Mouse (Mus musculus): ENCODE measurements around the gene Cdh22. TPM values are rescaled to one million over a fixed set of nuclear protein-coding genes. Genes with fewer than 3 reads are reported as not detected.

The Cdh22 gene
- polyA plus RNA-seq, 1 experiment from 2014 or later = 4.6 TPM

GRCm38 (mm10) chr2:165191483-165191882, 43.2 kb downstream of the Cdh22 start:
- H3K9ac ChIP-seq (ENCODE audit: low read depth, low read length) = no peak overlapping the region
- H3K9me3 ChIP-seq (ENCODE audit: control insufficient read depth, low read length) = no peaks in the 10 kb centered on the region
- no peak overlapping the region for H3K4me3 ChIP-seq (ENCODE audit: low read depth, low read length)
- no peak overlapping the region for H3K27ac ChIP-seq (ENCODE audit: low read depth, low read length)
- 48% methylated on average over 7 of the region's 7 CpGs for WGBS
- DNase-seq (ENCODE audit: low spot score) (no peak), ATAC-seq (ENCODE audit: low FRiP score) (no peak)
- peaks cover 10% of the 10 kb centered on the region for H3K4me1 ChIP-seq (replicated peaks; ENCODE audit: control insufficient read depth, insufficient read depth, low read length)
- H3K27me3 ChIP-seq (ENCODE audit: control insufficient read depth, insufficient read depth, low read length) = peaks cover 9% of the 10 kb centered on the region
- no peaks in the 10 kb centered on the region for H3K36me3 ChIP-seq (ENCODE audit: control insufficient read depth, insufficient read depth, low read length)
- no peak overlapping the region for H3K4me2 ChIP-seq (replicated peaks; ENCODE audit: low read depth, low read length)

DNA sequence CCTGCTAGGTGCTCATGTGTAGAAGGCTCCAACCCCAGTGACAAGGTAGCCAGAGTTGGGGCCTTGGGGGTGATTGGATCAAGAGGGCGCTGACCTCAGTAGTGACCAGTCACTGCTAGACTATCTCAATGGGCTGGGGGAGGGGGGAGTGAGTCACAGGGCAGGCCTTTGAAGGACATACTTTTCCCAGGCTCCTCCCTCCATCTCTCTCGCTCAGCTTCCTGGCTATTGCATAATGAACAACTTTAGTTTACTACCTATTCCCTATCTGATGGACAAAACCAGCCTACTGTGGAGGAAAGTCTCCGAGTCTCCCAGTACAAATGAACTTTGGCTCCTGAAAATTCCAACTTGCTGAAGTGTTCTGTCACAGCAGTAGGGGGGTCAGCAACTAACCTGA, 45.1 kb downstream of the Cdh22 start:
- no peak for ATAC-seq (ENCODE audit: low FRiP score)
- no peaks in the 10 kb centered on the region for H3K4me1 ChIP-seq (replicated peaks; ENCODE audit: control insufficient read depth, insufficient read depth, low read length)
- H3K36me3 ChIP-seq (ENCODE audit: control insufficient read depth, insufficient read depth, low read length) = no peaks in the 10 kb centered on the region
- no peak overlapping the region for H3K27ac ChIP-seq (ENCODE audit: low read depth, low read length)
- 61% methylated on average over 3 of the region's 3 CpGs for WGBS
- H3K9me3 ChIP-seq (ENCODE audit: control insufficient read depth, low read length) = no peaks in the 10 kb centered on the region
- H3K4me3 ChIP-seq (ENCODE audit: low read depth, low read length) = no peak overlapping the region
- no peak overlapping the region for H3K4me2 ChIP-seq (replicated peaks; ENCODE audit: low read depth, low read length)
- H3K27me3 ChIP-seq (ENCODE audit: control insufficient read depth, insufficient read depth, low read length) = peaks cover 6% of the 10 kb centered on the region
- no peak for DNase-seq (ENCODE audit: low spot score)
- no peak overlapping the region for H3K9ac ChIP-seq (ENCODE audit: low read depth, low read length)

DNA sequence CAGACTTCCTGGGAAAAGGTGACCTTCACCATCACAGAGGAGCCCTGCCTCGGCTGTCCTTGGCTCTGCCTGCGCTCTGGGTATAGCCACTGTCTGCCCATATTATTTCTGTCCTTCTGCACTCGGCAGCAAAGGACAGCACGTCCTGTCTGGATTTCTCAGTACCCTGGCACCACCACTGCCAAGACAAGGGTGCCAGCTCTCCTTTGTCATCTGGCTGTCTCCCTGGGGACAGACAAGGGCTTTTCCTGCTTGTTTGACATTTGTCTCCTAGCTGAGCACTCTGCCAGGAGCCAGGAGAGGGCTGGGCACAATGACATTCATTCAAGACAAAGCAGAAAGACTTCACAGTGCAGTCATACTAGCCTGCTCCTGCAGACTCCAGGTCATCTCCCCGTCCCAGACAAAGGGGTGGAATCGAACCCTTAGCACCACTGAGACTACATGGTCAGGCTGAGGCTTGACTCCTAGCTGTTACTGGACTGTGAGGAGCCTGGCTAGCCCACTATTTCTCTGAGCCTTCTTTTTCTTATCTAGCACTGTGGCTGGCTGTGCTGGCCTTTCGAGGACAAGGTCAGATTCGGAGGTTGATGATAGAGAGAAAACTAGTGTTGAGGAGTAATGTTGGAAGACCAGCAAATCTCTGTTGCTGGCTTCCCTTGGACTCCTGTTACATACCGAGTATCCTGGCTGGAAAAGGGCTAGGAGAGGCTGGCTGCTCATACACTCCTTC, 46.8 kb downstream of the Cdh22 start:
- H3K36me3 ChIP-seq (ENCODE audit: control insufficient read depth, insufficient read depth, low read length) = no peaks in the 10 kb centered on the region
- H3K4me3 ChIP-seq (ENCODE audit: low read depth, low read length) = no peak overlapping the region
- H3K4me1 ChIP-seq (replicated peaks; ENCODE audit: control insufficient read depth, insufficient read depth, low read length) = no peaks in the 10 kb centered on the region
- 0 out of 2 replicates have a peak, but pooled peaks cover 2% of the 10 kb centered on the region for H3K27me3 ChIP-seq (ENCODE audit: control insufficient read depth, insufficient read depth, low read length)
- no peak for DNase-seq (ENCODE audit: low spot score)
- H3K9me3 ChIP-seq (ENCODE audit: control insufficient read depth, low read length) = no peaks in the 10 kb centered on the region
- no peak overlapping the region for H3K9ac ChIP-seq (ENCODE audit: low read depth, low read length)
- no peak overlapping the region for H3K27ac ChIP-seq (ENCODE audit: low read depth, low read length)
- 77% methylated on average over 9 of the region's 9 CpGs for WGBS
- ATAC-seq (ENCODE audit: low FRiP score) = no peak
- no peak overlapping the region for H3K4me2 ChIP-seq (replicated peaks; ENCODE audit: low read depth, low read length)

DNA sequence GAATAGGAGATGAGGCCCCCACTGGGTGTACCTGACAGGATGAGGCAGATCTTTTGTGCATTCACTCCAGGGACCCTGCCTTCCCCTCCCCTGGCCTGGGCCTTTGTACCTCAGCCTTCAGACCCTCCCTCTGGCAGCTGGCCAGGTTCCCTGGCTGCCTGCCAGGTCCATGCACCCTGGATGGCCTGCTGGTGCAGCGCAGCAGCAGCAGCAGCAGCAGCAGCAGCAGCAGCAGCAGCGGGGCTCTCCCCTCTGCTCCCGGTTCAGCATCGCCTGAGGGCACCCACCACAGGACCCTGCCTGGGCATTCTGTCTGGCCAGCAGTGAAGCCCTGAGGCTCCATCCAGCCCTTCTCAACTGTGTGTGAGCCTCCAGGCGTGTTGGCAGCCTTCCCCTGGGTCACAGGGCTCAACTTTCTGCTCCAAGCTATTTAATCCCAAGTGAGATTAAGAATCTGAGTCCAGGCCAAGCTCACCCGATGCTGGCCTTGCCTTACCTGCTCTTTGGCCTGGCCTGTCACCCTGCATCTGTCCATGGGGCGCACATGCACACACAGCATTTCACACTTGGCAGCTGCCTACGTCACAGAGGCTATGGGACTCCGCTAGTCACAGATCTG, 50.5 kb downstream of the Cdh22 start:
- H3K27me3 ChIP-seq (ENCODE audit: control insufficient read depth, insufficient read depth, low read length) = peaks cover 19% of the 10 kb centered on the region
- no peak overlapping the region for H3K4me2 ChIP-seq (replicated peaks; ENCODE audit: low read depth, low read length)
- no peak overlapping the region for H3K4me3 ChIP-seq (ENCODE audit: low read depth, low read length)
- 37% methylated on average over 9 of the region's 9 CpGs for whole genome bisulfite sequencing
- DNase-seq (ENCODE audit: low spot score) (peak; percentile 77), ATAC-seq (ENCODE audit: low FRiP score) (peak; percentile 68)
- no peaks in the 10 kb centered on the region for H3K36me3 ChIP-seq (ENCODE audit: control insufficient read depth, insufficient read depth, low read length)
- H3K9ac ChIP-seq (ENCODE audit: low read depth, low read length) = no peak overlapping the region
- no peaks in the 10 kb centered on the region for H3K9me3 ChIP-seq (ENCODE audit: control insufficient read depth, low read length)
- H3K4me1 ChIP-seq (replicated peaks; ENCODE audit: control insufficient read depth, insufficient read depth, low read length) = peaks cover 7% of the 10 kb centered on the region; the same call in 1 of the 2 replicates
- no peak overlapping the region for H3K27ac ChIP-seq (ENCODE audit: low read depth, low read length)

GRCm38 (mm10) chr2:165182085-165182976, 52.3 kb downstream of the Cdh22 start:
- 68% methylated on average over 9 of the region's 11 CpGs for WGBS
- ATAC-seq (ENCODE audit: low FRiP score) (no peak; the same call in 1 of the 2 replicates), DNase-seq (ENCODE audit: low spot score) (no peak)
- Histone ChIP-seq H3K4me1 (replicated peaks; ENCODE audit: control insufficient read depth, insufficient read depth, low read length) (peaks cover 7% of the 10 kb centered on the region; the same call in 1 of the 2 replicates), H3K4me2 (replicated peaks; ENCODE audit: low read depth, low read length) (no peak overlapping the region), H3K9me3 (ENCODE audit: control insufficient read depth, low read length) (no peaks in the 10 kb centered on the region), H3K4me3 (ENCODE audit: low read depth, low read length) (no peak overlapping the region), H3K27ac (ENCODE audit: low read depth, low read length) (no peak overlapping the region), H3K36me3 (ENCODE audit: control insufficient read depth, insufficient read depth, low read length) (no peaks in the 10 kb centered on the region), H3K9ac (ENCODE audit: low read depth, low read length) (no peak overlapping the region), H3K27me3 (ENCODE audit: control insufficient read depth, insufficient read depth, low read length) (peaks cover 19% of the 10 kb centered on the region)

DNA sequence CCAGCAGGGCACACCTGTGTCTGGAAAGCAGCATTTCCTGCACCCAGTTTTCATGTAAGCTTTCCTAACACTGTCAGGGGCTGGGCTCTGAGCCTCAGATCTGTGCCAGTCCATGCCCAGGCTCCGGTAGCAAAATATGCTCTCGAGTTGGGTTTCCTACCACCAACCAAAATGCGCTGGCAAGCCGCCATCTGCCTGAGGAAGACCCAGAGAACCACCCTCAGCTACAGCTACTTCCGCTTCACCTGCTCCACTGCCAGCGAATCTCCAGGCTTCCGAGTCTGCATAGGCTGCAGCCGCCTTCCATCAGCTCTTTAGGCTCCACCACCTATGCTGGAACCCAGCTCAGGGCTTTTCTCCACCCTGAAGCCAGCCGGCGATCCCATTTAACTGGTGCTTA, 55.4 kb downstream of the Cdh22 start:
- H3K27me3 ChIP-seq (ENCODE audit: control insufficient read depth, insufficient read depth, low read length) = peaks cover 19% of the 10 kb centered on the region
- H3K4me3 ChIP-seq (ENCODE audit: low read depth, low read length) = no peak overlapping the region
- WGBS = 68% methylated on average over 10 of the region's 10 CpGs
- no peaks in the 10 kb centered on the region for H3K9me3 ChIP-seq (ENCODE audit: control insufficient read depth, low read length)
- no peak overlapping the region for H3K4me2 ChIP-seq (replicated peaks; ENCODE audit: low read depth, low read length)
- DNase-seq (ENCODE audit: low spot score) (no peak), ATAC-seq (ENCODE audit: low FRiP score) (no peak)
- no peak overlapping the region for H3K9ac ChIP-seq (ENCODE audit: low read depth, low read length)
- peaks cover 8% of the 10 kb centered on the region for H3K4me1 ChIP-seq (replicated peaks; ENCODE audit: control insufficient read depth, insufficient read depth, low read length)
- no peaks in the 10 kb centered on the region for H3K36me3 ChIP-seq (ENCODE audit: control insufficient read depth, insufficient read depth, low read length)
- no peak overlapping the region for H3K27ac ChIP-seq (ENCODE audit: low read depth, low read length)

GRCm38 (mm10) chr2:165176965-165177364, 57.7 kb downstream of the Cdh22 start:
- WGBS = 9% methylated on average over 9 of the region's 9 CpGs
- H3K4me1 ChIP-seq (replicated peaks; ENCODE audit: control insufficient read depth, insufficient read depth, low read length) = peaks cover 8% of the 10 kb centered on the region
- H3K4me2 ChIP-seq (replicated peaks; ENCODE audit: low read depth, low read length) = no peak overlapping the region
- no peak overlapping the region for H3K4me3 ChIP-seq (ENCODE audit: low read depth, low read length)
- no peaks in the 10 kb centered on the region for H3K9me3 ChIP-seq (ENCODE audit: control insufficient read depth, low read length)
- ATAC-seq (ENCODE audit: low FRiP score) (peak; percentile 70), DNase-seq (ENCODE audit: low spot score) (peak; percentile 46)
- H3K9ac ChIP-seq (ENCODE audit: low read depth, low read length) = no peak overlapping the region
- H3K27ac ChIP-seq (ENCODE audit: low read depth, low read length) = peak overlapping the region; percentile 37
- no peaks in the 10 kb centered on the region for H3K36me3 ChIP-seq (ENCODE audit: control insufficient read depth, insufficient read depth, low read length)
- H3K27me3 ChIP-seq (ENCODE audit: control insufficient read depth, insufficient read depth, low read length) = peaks cover 19% of the 10 kb centered on the region

DNA sequence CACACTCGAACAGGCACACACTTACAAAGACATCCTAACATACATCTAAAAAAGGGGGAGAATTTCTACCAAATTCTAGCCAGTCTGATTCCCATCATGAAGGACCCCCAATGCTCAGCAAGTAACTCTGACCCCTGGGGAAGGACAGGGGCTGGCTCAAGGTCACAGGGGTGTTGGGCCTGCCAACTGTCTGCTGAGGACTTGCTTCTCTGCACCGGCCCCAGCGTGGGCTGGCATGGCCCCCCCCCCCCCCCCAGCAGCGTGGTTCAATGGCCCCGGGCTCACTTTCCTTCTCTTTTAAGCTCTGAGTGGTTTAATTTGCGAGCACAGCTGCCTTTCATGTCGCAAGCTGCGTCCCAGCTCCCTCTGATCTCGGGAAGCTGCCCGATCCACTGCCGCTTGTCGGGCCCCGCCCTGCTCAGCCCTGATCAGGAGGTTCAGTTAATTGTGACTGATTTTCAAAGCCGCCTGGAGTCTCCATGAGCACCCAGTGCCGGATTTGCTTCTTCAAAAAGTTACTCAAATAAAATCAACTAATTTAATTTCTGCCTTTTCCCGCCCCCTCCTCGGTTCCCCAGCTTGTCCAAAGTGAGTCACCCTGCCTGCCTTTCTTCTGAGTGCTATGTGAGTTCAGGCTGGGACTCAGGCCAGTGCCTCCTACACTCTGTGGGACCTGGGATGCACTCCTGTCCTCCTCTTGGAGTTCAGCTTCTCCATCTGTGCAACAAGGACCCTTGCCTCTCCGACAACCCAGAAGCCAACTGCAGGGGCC, 67.8 kb downstream of the Cdh22 start:
- ATAC-seq (ENCODE audit: low FRiP score) = 0 out of 2 replicates have a peak, but pooled peaks have one; percentile 56
- Histone ChIP-seq H3K27ac (ENCODE audit: low read depth, low read length) (no peak overlapping the region), H3K27me3 (ENCODE audit: control insufficient read depth, insufficient read depth, low read length) (peaks cover 3% of the 10 kb centered on the region; the same call in 1 of the 2 replicates), H3K36me3 (ENCODE audit: control insufficient read depth, insufficient read depth, low read length) (no peaks in the 10 kb centered on the region), H3K4me1 (replicated peaks; ENCODE audit: control insufficient read depth, insufficient read depth, low read length) (peaks cover 8% of the 10 kb centered on the region; the same call in 1 of the 2 replicates), H3K9ac (ENCODE audit: low read depth, low read length) (no peak overlapping the region), H3K4me2 (replicated peaks; ENCODE audit: low read depth, low read length) (no peak overlapping the region), H3K4me3 (ENCODE audit: low read depth, low read length) (no peak overlapping the region), H3K9me3 (ENCODE audit: control insufficient read depth, low read length) (no peaks in the 10 kb centered on the region)
- 17% methylated on average over 15 of the region's 18 CpGs for WGBS
- DNase-seq (ENCODE audit: low spot score) = no peak

All from hindbrain, embryonic 11.5 days (tissue).